Mouse (Mus musculus) bone marrow macrophage, adult 2 months (primary cell): ENCODE results near the gene Gm11239.
"Not testable (repeated sequence)": the region's sequence is repeated elsewhere in the genome, so short reads cannot be mapped to it uniquely, and the experiment has no call there.

Experiments used
- CTCF ChIP-seq: IDR thresholded peaks from 2 replicates; pipeline ENCODE4 v1.5.1; 2012; ENCODE audit warnings: low read depth, mild to moderate bottlenecking, low read length, moderate library complexity
- POLR2A ChIP-seq: IDR thresholded peaks from 2 replicates; pipeline ENCODE4 v1.6.1; 2012; ENCODE audit warnings: mild to moderate bottlenecking, low read depth, low read length, borderline replicate concordance

- not testable (repeated sequence) for TF ChIP-seq CTCF, POLR2A
These were observed 15.1 kb downstream of the Gm11239 start, which contains the start of gene Gm428 for GRCm38 (mm10) chr4:73683216-73683615.
